Mouse (Mus musculus): ENCODE results near the gene Sh3glb2. TPM values are rescaled to one million over a fixed set of nuclear protein-coding genes. Genes with fewer than 3 reads are reported as not detected.

The Sh3glb2 gene
- total RNA-seq, 1 experiment from 2014 or later: 30.4 TPM

GRCm38 (mm10) chr2:30356266-30356665 lies 2.9 kb downstream of the Sh3glb2 start:
- no peak for ATAC-seq (replicated peaks in 1 of 2; ENCODE audit: insufficient read depth in 1 of 2, low FRiP score in 2 of 2, low TSS enrichment in 1 of 2, low read depth in 1 of 2, poor library complexity in 2 of 2, severe bottlenecking in 2 of 2)

DNA sequence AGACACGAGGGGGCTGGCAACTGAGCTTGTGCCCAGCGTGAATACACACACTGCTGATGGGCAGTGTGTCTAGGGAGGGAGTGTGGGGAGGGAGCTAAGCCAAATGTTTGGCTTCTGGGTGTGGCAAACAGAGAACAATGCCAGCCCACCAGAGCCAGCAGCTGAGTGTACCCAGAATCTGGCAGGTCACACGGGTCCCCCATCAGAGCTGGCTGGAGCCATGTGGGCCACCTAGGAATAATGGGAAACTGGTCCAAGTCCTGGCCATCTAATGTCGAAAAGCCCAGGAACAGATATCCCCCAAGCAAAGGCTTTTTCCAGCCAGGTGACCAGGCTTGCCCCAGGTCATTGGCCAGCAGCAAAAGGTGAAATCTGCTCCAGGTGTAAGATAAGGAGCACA lies 3.3 kb downstream of the Sh3glb2 start:
- ATAC-seq (replicated peaks in 1 of 2; ENCODE audit: insufficient read depth in 1 of 2, low FRiP score in 2 of 2, low TSS enrichment in 1 of 2, low read depth in 1 of 2, poor library complexity in 2 of 2, severe bottlenecking in 2 of 2): no peak

DNA sequence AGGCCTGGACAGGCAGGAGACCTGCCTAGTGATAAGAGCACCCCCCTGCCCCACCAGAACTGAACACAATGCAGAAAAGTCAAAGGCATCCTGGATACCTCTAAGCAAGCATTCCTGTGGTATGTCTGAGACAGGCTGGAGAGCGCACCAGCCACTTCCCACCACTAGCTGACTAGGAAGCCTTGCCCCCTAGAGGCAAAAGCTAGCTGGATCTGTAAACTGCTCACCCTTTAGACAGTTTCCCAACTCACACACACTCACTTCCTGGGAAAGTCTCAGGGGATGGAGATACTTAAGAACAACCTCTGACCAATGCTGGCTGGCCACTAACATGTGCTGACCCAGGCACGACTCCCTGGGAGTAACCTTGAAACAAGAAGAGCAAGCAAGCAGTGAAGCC lies 8.0 kb downstream of the Sh3glb2 start:
- no peak; a peak in 1 of 4 replicates for ATAC-seq (replicated peaks in 1 of 2; ENCODE audit: insufficient read depth in 1 of 2, low FRiP score in 2 of 2, low TSS enrichment in 1 of 2, low read depth in 1 of 2, poor library complexity in 2 of 2, severe bottlenecking in 2 of 2)

- no peak for ATAC-seq (replicated peaks in 1 of 2; ENCODE audit: insufficient read depth in 1 of 2, low FRiP score in 2 of 2, low TSS enrichment in 1 of 2, low read depth in 1 of 2, poor library complexity in 2 of 2, severe bottlenecking in 2 of 2)
These were observed 9.9 kb downstream of the Sh3glb2 start for GRCm38 (mm10) chr2:30349196-30349595.

DNA sequence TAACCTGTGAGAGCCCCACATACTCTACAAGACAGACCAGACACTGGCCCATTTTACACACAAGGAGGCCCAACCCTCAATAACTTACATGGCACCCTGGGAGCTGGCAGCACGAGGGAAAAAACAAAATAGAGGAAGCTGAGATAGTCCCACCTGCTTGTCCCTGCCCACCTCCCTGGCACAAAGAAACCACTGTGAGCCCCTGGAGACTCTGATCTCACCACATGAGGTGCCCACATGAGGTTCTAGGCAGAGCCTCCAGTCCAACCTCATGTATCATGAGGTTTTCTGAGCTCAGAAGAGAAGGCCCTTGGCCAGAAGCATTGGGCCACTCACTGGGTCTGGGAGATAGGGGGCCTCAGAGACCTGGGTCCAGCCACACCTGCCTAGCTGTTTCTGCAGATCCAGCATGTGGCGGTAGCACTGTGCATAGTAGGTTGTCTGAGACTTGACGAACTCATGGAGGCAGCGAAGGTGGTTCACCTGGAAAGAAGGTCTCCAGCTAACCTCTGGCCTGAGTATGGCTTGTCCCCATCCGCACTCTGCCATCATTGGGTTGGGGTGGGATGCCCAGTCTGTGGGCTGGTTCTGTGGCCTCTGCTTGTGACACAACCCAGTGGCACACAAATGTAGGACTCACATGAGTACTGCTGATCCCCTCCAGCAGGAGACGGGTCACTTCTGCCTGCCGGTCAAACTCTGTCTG lies 13.0 kb downstream of the Sh3glb2 start:
- no peak for ATAC-seq (replicated peaks in 1 of 2; ENCODE audit: insufficient read depth in 1 of 2, low FRiP score in 2 of 2, low TSS enrichment in 1 of 2, low read depth in 1 of 2, poor library complexity in 2 of 2, severe bottlenecking in 2 of 2)

DNA sequence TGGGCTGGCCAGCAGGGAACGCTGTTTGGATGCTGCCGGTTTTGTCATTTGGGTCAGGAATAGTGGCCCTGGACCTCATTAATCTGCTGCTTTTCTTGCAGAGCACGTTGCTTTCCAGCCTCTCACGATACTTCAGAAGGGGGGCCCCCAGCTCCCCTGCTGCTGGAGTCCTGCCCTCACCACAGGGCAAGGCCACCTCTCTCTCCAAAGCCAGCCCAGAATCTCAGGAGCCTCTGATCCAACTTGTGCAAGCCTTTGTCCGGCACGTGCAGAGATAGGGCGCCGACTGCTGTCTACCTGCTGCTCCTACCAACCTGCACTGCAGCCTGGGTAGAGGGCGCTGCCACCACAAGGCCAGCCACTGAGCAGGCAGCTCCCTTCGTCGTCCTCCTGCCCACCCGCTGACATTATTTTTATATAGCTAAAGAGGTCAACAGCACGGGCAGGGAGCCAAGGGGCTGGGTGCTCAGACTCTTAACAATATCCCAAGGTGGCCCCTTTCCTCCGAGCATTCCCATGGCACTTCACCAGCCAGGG lies 15.5 kb downstream of the Sh3glb2 start:
- ATAC-seq (replicated peaks in 1 of 2; ENCODE audit: insufficient read depth in 1 of 2, low FRiP score in 2 of 2, low TSS enrichment in 1 of 2, low read depth in 1 of 2, poor library complexity in 2 of 2, severe bottlenecking in 2 of 2): no peak

DNA sequence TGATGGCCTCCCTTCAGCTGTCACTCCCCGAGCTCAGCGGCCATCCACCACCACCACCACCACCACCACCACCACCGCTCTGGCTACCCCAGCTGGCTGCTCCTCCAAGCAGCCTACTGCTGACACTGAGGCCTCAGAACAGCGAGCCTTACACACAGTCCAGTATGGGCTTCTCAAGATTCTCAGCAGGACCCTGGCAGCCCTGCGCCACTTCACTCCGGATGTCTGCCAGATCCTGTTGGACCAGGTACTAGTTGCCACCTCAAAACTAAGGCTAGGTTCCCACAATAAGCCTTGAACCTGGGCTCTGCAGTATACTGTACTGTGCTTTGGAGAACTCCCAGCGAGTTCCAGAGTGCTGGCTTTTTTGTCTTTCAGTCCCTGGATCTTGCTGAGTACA lies 16.6 kb downstream of the Sh3glb2 start:
- ATAC-seq (replicated peaks in 1 of 2; ENCODE audit: insufficient read depth in 1 of 2, low FRiP score in 2 of 2, low TSS enrichment in 1 of 2, low read depth in 1 of 2, poor library complexity in 2 of 2, severe bottlenecking in 2 of 2): no peak

DNA sequence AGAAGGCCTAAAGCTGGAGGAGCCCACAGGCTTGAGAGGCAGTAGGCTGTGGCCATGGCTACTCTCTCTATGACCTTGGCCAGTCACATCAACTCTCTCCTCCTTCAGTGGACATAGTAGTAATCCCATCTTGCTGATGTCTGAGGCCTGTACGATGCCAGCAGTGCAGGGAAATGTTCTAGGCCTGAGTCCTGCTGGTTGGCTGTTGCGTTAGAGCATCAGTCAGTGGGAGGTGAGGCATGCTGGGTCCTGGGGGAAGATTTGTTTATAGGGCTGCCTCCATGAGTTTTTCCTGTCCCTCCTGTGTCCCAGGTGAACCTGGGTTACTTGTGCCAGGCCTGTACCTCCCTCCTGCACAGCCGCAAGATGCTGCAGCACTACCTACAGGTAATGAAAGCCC lies 17.1 kb downstream of the Sh3glb2 start:
- no peak for ATAC-seq (replicated peaks in 1 of 2; ENCODE audit: insufficient read depth in 1 of 2, low FRiP score in 2 of 2, low TSS enrichment in 1 of 2, low read depth in 1 of 2, poor library complexity in 2 of 2, severe bottlenecking in 2 of 2)

DNA sequence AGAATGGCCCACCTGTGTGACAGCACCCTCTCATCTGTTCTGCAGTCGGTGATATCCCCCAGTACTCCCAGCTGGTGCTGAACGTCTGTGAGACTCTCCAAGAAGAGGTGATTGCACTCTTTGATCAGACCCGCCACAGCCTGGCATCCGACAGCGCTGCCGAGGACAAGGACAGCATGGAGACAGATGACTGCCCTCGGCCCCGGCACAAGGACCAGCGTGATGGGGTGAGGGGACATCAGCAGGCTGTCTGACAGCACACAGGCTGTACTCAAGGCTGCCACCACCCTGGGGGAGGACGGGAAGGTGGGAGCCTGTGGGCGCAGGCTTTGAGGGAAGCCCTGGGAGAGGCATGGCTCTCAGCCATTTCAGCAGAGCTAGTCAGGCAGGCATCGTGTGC lies 22.0 kb downstream of the Sh3glb2 start:
- ATAC-seq (replicated peaks in 1 of 2; ENCODE audit: insufficient read depth in 1 of 2, low FRiP score in 2 of 2, low TSS enrichment in 1 of 2, low read depth in 1 of 2, poor library complexity in 2 of 2, severe bottlenecking in 2 of 2): no peak

GRCm38 (mm10) chr2:30336174-30336915 lies 22.8 kb downstream of the Sh3glb2 start:
- no peak for ATAC-seq (replicated peaks in 1 of 2; ENCODE audit: insufficient read depth in 1 of 2, low FRiP score in 2 of 2, low TSS enrichment in 1 of 2, low read depth in 1 of 2, poor library complexity in 2 of 2, severe bottlenecking in 2 of 2)

GRCm38 (mm10) chr2:30335324-30335723 lies 23.8 kb downstream of the Sh3glb2 start:
- ATAC-seq (replicated peaks in 1 of 2; ENCODE audit: insufficient read depth in 1 of 2, low FRiP score in 2 of 2, low TSS enrichment in 1 of 2, low read depth in 1 of 2, poor library complexity in 2 of 2, severe bottlenecking in 2 of 2): no peak

DNA sequence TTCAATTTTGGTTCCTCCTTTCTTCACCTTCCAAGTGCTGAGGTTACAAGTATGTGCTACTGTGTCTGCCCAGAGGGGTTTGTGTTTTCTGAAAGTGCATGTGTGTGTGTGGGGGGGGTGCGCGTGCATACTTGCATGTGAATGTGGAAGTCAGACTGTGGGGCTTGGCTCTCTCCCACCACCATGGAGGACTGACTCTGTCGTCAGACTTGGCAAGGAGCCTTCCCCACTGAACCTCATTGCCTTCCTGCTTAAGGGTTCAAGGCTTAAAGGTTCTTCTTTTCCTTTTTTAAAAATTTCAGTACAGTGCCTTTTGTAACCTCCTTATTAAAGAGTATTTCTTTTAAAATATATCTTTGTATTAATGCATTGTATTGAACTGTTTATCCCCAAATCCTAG lies 30.3 kb downstream of the Sh3glb2 start:
- no peak for ATAC-seq (replicated peaks in 1 of 2; ENCODE audit: insufficient read depth in 1 of 2, low FRiP score in 2 of 2, low TSS enrichment in 1 of 2, low read depth in 1 of 2, poor library complexity in 2 of 2, severe bottlenecking in 2 of 2)

DNA sequence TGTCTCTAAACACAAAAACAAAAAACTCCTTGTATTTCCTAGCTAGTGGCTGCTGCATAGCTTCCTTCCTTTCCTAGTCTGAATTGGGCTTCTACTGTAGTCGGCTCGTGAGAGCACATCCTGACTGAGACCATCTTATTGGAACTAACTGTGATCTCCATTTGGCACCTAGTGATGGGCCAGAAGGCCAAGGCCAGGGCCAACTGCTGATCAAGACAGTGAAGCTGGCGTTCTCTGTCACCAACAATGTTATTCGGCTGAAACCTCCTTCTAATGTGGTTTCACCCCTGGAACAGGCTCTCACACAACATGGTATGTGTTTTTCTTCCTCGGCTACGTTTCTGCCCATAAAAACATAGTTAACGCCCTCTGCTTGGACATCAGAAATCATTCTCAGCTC lies 31.9 kb downstream of the Sh3glb2 start:
- no peak for ATAC-seq (replicated peaks in 1 of 2; ENCODE audit: insufficient read depth in 1 of 2, low FRiP score in 2 of 2, low TSS enrichment in 1 of 2, low read depth in 1 of 2, poor library complexity in 2 of 2, severe bottlenecking in 2 of 2)

DNA sequence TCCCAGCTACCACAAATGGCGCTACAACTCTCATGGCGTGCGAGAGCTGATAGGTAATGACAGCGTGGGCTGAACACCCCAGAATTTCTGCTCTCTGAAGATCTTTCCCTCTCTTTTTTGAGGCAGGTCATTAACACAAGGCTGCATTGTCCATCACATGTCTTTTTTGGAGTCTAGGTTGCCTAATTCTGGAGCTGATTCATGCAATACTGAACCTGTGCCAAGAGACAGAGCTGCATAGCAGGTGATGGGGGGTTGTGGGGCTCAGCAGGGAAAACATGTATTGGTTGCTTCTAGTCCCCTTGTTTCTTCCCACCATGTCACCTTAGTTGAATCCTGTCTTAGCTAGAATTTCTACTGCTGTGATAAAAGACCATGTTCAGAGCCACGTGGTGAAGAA lies 33.8 kb downstream of the Sh3glb2 start:
- no peak for ATAC-seq (replicated peaks in 1 of 2; ENCODE audit: insufficient read depth in 1 of 2, low FRiP score in 2 of 2, low TSS enrichment in 1 of 2, low read depth in 1 of 2, poor library complexity in 2 of 2, severe bottlenecking in 2 of 2)

GRCm38 (mm10) chr2:30323111-30323510 lies 36.0 kb downstream of the Sh3glb2 start:
- ATAC-seq (replicated peaks in 1 of 2; ENCODE audit: insufficient read depth in 1 of 2, low FRiP score in 2 of 2, low TSS enrichment in 1 of 2, low read depth in 1 of 2, poor library complexity in 2 of 2, severe bottlenecking in 2 of 2): no peak

GRCm38 (mm10) chr2:30319260-30319659 lies 39.9 kb downstream of the Sh3glb2 start:
- no peak for ATAC-seq (replicated peaks in 1 of 2; ENCODE audit: insufficient read depth in 1 of 2, low FRiP score in 2 of 2, low TSS enrichment in 1 of 2, low read depth in 1 of 2, poor library complexity in 2 of 2, severe bottlenecking in 2 of 2)

DNA sequence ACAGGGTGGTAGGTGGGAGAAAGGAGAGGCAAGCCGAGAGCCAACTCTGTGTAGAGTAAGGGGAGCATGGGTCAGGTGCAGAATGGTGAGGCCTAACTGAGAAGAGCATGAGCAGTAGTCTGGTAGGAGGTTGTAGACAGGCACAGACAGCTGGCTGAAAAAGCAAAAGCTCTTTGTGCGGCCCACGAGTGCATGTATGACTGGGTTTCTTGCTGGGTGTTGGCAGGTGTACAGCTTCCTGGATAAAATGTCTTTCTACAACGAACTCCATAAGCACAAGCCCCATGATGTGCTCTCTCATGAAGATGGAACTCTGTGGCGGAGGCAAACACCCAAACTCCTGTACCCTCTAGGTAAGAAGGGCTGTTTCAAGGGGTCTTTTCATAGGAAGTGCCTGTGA lies 42.2 kb downstream of the Sh3glb2 start:
- ATAC-seq (replicated peaks in 1 of 2; ENCODE audit: insufficient read depth in 1 of 2, low FRiP score in 2 of 2, low TSS enrichment in 1 of 2, low read depth in 1 of 2, poor library complexity in 2 of 2, severe bottlenecking in 2 of 2): no peak

GRCm38 (mm10) chr2:30316136-30316535 lies 43.0 kb downstream of the Sh3glb2 start:
- no peak for ATAC-seq (replicated peaks in 1 of 2; ENCODE audit: insufficient read depth in 1 of 2, low FRiP score in 2 of 2, low TSS enrichment in 1 of 2, low read depth in 1 of 2, poor library complexity in 2 of 2, severe bottlenecking in 2 of 2)

DNA sequence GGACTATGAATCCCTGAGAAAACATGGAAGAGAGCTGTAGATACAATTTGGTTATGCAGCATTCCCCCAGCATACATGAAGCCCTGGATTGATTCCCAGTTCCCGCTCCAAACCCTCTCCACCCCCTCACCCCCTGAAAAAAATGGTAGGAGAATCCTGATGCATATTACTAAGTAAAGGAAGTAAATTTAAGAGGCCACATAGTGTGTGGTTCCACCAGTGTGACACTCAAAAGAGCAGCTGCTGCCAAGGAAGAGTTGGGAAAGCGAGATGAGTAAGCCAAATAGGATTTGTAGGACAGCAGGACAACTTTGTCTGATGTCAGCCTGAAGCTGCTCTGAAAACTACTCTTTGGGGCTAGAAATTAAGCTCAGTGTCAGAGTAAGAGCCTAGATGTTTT lies 47.7 kb downstream of the Sh3glb2 start:
- no peak for ATAC-seq (replicated peaks in 1 of 2; ENCODE audit: insufficient read depth in 1 of 2, low FRiP score in 2 of 2, low TSS enrichment in 1 of 2, low read depth in 1 of 2, poor library complexity in 2 of 2, severe bottlenecking in 2 of 2)
